Mouse (Mus musculus) embryonic facial prominence, embryonic 11.5 days (tissue): ENCODE data around the gene Aldh3a2. TPM values are rescaled to one million over a fixed set of nuclear protein-coding genes. Genes with fewer than 3 reads are reported as not detected.
"Not testable (repeated sequence)": the region's sequence is repeated elsewhere in the genome, so short reads cannot be mapped to it uniquely, and the experiment has no call there.

ENCODE experiments used
- ATAC-seq: fragments of 200-750 bp; cut with Nextera tagmentation; replicated peaks from 2 replicates; pipeline ENCODE4 v1.8.0; 2017; ENCODE audit warnings: low read depth; ENCODE audit not compliant: insufficient number of reproducible peaks, low FRiP score, low TSS enrichment
- DNase-seq: peaks from one replicate; pipeline ENCODE4 v3.0.0-alpha.2; 2015; ENCODE audit warnings: low spot score
- H3K27ac ChIP-seq: fragments of 300-500 bp; sonication (generic); replicated peaks from 2 replicates; pipeline ENCODE4 v1.5.1; 2014; ENCODE audit warnings: mild to moderate bottlenecking, low read depth, low read length, control low read depth
- H3K27me3 ChIP-seq: fragments of 300-500 bp; sonication (generic); 2 replicates; pipeline ENCODE4 v1.6.1; 2014; ENCODE audit warnings: mild to moderate bottlenecking, low read length, moderate library complexity, mixed read lengths; ENCODE audit not compliant: control insufficient read depth, insufficient read depth
- H3K36me3 ChIP-seq: fragments of 300-500 bp; sonication (generic); replicated peaks from 2 replicates; pipeline ENCODE4 v1.6.1; 2014; ENCODE audit warnings: low read depth, mild to moderate bottlenecking, low read length, moderate library complexity, mixed read lengths; ENCODE audit not compliant: control insufficient read depth, insufficient read depth
- H3K4me1 ChIP-seq: fragments of 300-500 bp; sonication (generic); 2 replicates; pipeline ENCODE4 v1.6.1; 2014; ENCODE audit warnings: low read length, mixed read lengths; ENCODE audit not compliant: control insufficient read depth, insufficient read depth
- H3K4me2 ChIP-seq: fragments of 300-500 bp; sonication (generic); 2 replicates; pipeline ENCODE4 v1.6.1; 2014; ENCODE audit warnings: low read depth, mild to moderate bottlenecking, control low read depth, low read length, moderate library complexity
- H3K4me3 ChIP-seq: fragments of 300-500 bp; sonication (generic); 2 replicates; pipeline ENCODE4 v1.5.1; 2014; ENCODE audit warnings: low read depth, low read length, control low read depth
- H3K9ac ChIP-seq: fragments of 300-500 bp; sonication (generic); replicated peaks from 2 replicates; pipeline ENCODE4 v1.6.1; 2014; ENCODE audit warnings: mild to moderate bottlenecking, control low read depth, low read length
- H3K9me3 ChIP-seq: fragments of 300-500 bp; sonication (generic); replicated peaks from 2 replicates; pipeline ENCODE4 v1.6.1; 2016; ENCODE audit warnings: mild to moderate bottlenecking, low read length, inconsistent platforms, mixed read lengths; ENCODE audit not compliant: control insufficient read depth
- WGBS: fragments of 180-500 bp; shearing (Covaris S2); extraction: QIAGEN DNeasy Blood & Tissue Kit; methylation state at CpG from one replicate; pipeline ENCODE4 v1.1.7; 2014; 5-methylcytosine and 5-hydroxymethylcytosine counted together
- polyA plus RNA-seq: library from polyadenylated mRNA; unstranded; fragments of >200 nt; fragmentation: Nextera tagmentation; extraction: Ambion mirVana; gene quantifications from 2 replicates; pipeline ENCODE4 v1.2.1, GENCODE M21; 2014

Aldh3a2 gene
- polyA plus RNA-seq, 1 experiment from 2014 or later: 22.4 TPM

DNA sequence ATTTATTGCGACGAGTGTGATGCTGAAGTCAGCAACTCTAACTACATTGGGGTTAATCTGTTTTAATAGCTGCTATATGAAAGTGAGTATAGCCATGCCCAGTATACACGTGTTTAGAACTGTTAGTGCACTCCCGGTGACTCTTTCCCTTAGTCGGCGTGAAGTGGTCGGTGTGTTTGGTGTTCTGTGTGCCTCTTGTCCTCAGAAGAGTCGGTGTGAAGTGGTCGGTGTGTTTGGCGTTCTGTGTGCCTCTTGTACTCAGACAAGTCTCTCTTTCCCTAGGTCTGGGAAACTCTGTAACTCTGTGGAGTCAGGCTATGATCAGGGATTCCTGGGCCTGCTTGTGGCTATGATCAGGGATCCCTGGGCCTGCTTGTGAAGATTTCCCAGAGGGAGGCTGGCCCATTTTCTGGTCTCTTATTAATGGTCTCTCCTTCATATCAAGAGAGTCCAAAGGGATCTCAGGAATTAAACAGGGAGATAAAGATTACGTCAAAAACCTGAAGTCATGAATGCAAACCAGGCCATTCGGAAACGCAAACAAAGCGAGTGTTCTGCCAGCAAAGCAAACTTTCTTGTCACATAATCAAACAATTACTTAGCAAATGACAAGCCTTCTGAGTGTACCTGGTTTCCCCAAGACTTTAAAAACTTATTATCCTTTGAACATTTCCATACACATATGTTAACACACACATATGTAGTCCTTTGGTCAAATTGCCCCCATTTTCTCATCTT lies 70.5 kb downstream of the Aldh3a2 start:
- Histone ChIP-seq H3K27ac (no peak overlapping the region), H3K9ac (no peak overlapping the region), H3K4me3 (no peak overlapping the region), H3K4me1 (no peaks in the 10 kb centered on the region), H3K9me3 (no peaks in the 10 kb centered on the region), H3K27me3 (no peaks in the 10 kb centered on the region), H3K4me2 (no peak overlapping the region), H3K36me3 (no peaks in the 10 kb centered on the region)
- 86% methylated on average over 14 of the region's 14 CpGs for WGBS
- ATAC-seq (no peak), DNase-seq (no peak)

DNA sequence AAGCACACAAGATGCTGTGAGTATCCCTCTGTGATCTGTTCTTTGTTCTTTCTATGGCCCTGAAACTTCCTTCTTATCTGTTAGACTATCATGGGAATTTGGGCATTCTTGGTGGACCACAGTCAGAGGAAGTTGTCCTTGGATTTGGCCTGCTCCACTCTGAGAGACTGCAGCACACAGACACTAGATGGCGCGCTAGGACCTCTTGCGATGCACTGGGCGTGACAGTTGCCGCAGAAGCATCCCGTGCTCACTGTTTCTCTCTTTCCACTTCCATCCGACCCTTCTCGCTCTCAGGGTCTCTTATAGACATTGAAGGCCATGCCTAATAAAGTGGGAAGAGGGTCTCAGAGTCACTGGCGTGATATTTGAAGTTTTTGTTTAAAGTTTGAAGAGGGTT lies 73.9 kb downstream of the Aldh3a2 start:
- H3K4me1 ChIP-seq: no peaks in the 10 kb centered on the region
- H3K4me3 ChIP-seq: no peak overlapping the region
- no peaks in the 10 kb centered on the region for H3K9me3 ChIP-seq
- no peak overlapping the region for H3K9ac ChIP-seq
- no peak overlapping the region for H3K27ac ChIP-seq
- no peaks in the 10 kb centered on the region for H3K27me3 ChIP-seq
- peak; percentile 89 for DNase-seq
- 12% methylated on average over 9 of the region's 9 CpGs for WGBS
- ATAC-seq: no peak
- no peak overlapping the region for H3K4me2 ChIP-seq
- H3K36me3 ChIP-seq: no peaks in the 10 kb centered on the region

DNA sequence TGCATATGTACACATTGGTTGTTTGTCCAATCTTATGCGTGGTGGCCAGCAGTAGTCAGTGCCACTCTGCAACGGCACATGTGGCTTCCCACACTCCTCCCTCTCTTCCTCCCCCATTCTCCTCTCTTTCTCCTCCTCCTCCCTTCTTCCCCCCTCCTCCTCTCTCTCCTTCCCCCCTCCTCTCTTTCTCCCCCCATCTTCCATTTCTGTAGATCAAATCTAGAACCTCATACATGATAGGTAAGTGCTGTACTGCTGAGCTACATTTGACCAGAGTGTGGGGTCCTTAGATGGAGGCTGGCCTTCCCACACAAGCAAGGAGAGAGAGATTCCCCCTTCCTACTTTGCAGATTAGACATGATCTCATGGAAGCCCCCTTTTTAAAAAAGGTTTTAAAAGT lies 74.5 kb downstream of the Aldh3a2 start:
- Histone ChIP-seq H3K36me3 (no peaks in the 10 kb centered on the region), H3K27ac (no peak overlapping the region), H3K9me3 (no peaks in the 10 kb centered on the region), H3K4me2 (no peak overlapping the region), H3K4me1 (no peaks in the 10 kb centered on the region), H3K9ac (no peak overlapping the region), H3K4me3 (no peak overlapping the region), H3K27me3 (no peaks in the 10 kb centered on the region)
- DNase-seq (no peak), ATAC-seq (no peak)
- WGBS: 100% methylated on average over 1 of the region's 2 CpGs

DNA sequence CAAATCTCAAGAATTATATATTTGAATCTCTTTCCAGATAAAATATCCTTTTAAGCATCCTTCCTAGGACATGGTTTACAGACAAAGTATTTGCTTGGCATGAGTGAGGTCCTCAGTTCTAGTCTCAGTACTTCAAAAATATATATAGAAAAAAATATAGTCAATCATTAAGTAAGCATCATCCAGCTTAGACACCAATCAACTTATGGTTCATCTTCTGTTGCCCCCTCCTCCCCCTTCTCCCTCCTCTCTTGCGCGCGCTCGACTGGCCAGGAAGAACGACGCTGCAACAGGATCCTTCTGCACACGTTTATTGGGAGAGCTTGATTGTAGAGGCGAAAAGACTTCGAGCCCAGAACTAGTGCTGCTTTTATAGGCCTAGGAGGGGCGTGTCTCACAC lies 75.1 kb downstream of the Aldh3a2 start:
- not testable (repeated sequence) for H3K4me1 ChIP-seq

DNA sequence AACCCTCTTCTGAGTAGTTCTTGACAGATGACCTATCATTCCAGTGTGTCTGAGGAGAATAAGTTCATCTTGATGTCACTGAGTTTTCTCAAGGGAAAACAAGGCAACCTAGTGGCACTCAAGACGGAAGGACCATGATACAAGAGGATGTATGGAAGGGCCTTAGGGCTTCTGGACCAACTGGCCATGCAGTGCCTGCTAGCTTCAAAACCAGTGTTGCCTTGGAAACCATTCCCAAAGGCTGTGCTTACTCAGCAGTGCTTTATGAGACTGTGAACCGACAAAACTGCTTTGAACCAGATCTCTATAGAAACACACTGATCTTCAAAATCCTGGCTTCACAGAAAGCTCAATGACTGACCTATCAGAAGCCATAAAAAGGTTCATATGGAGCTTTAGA lies 76.5 kb downstream of the Aldh3a2 start:
- DNase-seq (no peak), ATAC-seq (no peak)
- no peaks in the 10 kb centered on the region for H3K27me3 ChIP-seq
- H3K4me1 ChIP-seq: no peaks in the 10 kb centered on the region
- no peak overlapping the region for H3K4me2 ChIP-seq
- no peaks in the 10 kb centered on the region for H3K36me3 ChIP-seq
- H3K27ac ChIP-seq: no peak overlapping the region
- no peak overlapping the region for H3K4me3 ChIP-seq
- WGBS: 78% methylated on average over 2 of the region's 2 CpGs
- no peak overlapping the region for H3K9ac ChIP-seq
- no peaks in the 10 kb centered on the region for H3K9me3 ChIP-seq

More for the DNA sequence above, 75.1 kb downstream of the Aldh3a2 start:
- not testable (repeated sequence) for H3K4me2 ChIP-seq, H3K27ac ChIP-seq, H3K4me3 ChIP-seq, H3K27me3 ChIP-seq, H3K9ac ChIP-seq, ATAC-seq, H3K36me3 ChIP-seq, H3K9me3 ChIP-seq, DNase-seq
- 92% methylated on average over 7 of the region's 10 CpGs for WGBS

DNA sequence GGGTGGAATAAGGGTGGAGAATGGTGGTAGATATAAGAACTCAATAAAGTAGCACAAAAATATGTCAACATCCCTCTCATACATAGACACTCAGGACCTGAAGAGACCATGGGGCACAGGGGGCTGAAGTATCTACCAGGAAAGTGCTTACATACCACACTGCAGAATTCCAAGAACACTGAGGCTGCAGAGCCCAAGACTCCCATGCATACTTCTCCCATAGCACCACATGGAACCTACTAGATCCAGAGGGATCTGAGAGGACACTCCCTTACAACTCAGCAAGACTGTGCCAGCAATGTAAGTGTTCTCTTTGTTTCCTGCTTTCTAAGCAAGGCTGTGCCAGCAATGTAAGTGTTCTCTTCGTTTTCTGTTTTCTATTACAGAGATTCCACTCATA lies 83.4 kb downstream of the Aldh3a2 start:
- Histone ChIP-seq H3K4me2 (no peak overlapping the region), H3K9me3 (no peaks in the 10 kb centered on the region), H3K27me3 (no peaks in the 10 kb centered on the region), H3K9ac (no peak overlapping the region), H3K36me3 (no peaks in the 10 kb centered on the region), H3K27ac (no peak overlapping the region), H3K4me1 (no peaks in the 10 kb centered on the region), H3K4me3 (no peak overlapping the region)
- WGBS: 69% methylated on average over 1 of the region's 1 CpGs
- ATAC-seq (no peak), DNase-seq (no peak)

DNA sequence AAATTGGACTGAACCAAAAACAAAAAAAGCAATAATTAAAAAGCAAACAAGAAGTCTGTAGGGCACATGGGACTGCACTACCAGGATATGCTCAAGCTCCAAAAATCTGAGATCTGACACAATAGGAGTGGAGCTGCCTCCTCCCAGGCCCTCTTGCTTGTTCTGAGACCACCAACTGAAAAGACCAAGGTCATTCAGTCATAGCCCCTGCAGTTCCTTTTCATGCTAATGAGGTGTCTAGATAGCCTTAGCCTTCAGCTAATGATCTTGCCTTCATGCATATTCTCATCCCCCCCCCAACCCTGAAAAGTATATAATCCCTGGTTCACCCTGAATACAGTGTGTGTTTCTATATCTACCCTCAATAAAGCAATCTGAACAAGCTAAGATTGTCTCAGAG lies 85.6 kb downstream of the Aldh3a2 start:
- Histone ChIP-seq H3K4me1 (no peaks in the 10 kb centered on the region), H3K4me3 (no peak overlapping the region), H3K36me3 (no peaks in the 10 kb centered on the region), H3K9me3 (no peaks in the 10 kb centered on the region), H3K27me3 (no peaks in the 10 kb centered on the region), H3K9ac (no peak overlapping the region), H3K4me2 (no peak overlapping the region), H3K27ac (no peak overlapping the region)
- no peak for DNase-seq
- ATAC-seq: no peak

DNA sequence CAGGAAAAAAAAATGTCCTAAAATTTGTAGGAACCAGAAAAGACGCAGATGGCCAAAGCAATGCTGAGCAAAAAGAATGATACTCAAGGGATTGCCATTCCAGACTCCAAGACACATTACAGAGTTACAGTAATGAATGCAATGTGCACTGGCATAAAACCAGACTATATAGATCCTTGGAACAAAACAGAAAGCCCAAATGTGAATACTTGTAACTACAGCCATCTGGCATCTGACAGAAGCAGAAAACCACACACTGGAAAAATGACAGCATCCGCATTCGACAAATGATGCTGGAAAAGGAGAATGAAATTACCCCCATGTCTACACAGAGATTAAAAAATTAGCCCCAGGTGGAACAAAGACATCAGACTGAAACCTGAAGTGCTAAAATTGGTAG lies 86.9 kb downstream of the Aldh3a2 start:
- 73% methylated on average over 3 of the region's 3 CpGs for WGBS
- ATAC-seq: no peak
- no peaks in the 10 kb centered on the region for H3K9me3 ChIP-seq

More for the DNA sequence above, 86.9 kb downstream of the Aldh3a2 start:
- Histone ChIP-seq H3K36me3 (no peaks in the 10 kb centered on the region), H3K9ac (no peak overlapping the region), H3K27me3 (no peaks in the 10 kb centered on the region), H3K27ac (no peak overlapping the region), H3K4me1 (no peaks in the 10 kb centered on the region), H3K4me3 (no peak overlapping the region), H3K4me2 (no peak overlapping the region)
- DNase-seq: no peak
